Mouse (Mus musculus) forebrain, embryonic 10.5 days (tissue): ENCODE data around the gene Agbl5. TPM values are rescaled to one million over a fixed set of nuclear protein-coding genes. Genes with fewer than 3 reads are reported as not detected.

Source experiments
- DNase-seq: peaks from one replicate; pipeline ENCODE4 v3.0.0-alpha.2; 2017; ENCODE audit warnings: low spot score; ENCODE audit errors: extremely low spot score
- H3K27ac ChIP-seq: fragments of 300-500 bp; sonication (generic); 2 replicates; pipeline ENCODE4 v1.5.1; 2016; ENCODE audit warnings: mild to moderate bottlenecking
- H3K27me3 ChIP-seq: fragments of 300-500 bp; sonication (generic); 2 replicates; pipeline ENCODE4 v1.6.1; 2016; ENCODE audit warnings: mild to moderate bottlenecking; ENCODE audit not compliant: poor library complexity, severe bottlenecking
- H3K36me3 ChIP-seq: fragments of 300-500 bp; sonication (generic); replicated peaks from 2 replicates; pipeline ENCODE4 v1.6.1; 2016; ENCODE audit warnings: mild to moderate bottlenecking, moderate library complexity
- H3K4me1 ChIP-seq: fragments of 300-500 bp; sonication (generic); 2 replicates; pipeline ENCODE4 v1.6.1; 2016
- H3K4me3 ChIP-seq: fragments of 300-500 bp; sonication (generic); 2 replicates; pipeline ENCODE4 v1.5.1; 2016; ENCODE audit warnings: mild to moderate bottlenecking, moderate library complexity
- H3K9me3 ChIP-seq: fragments of 300-500 bp; sonication (generic); 2 replicates; pipeline ENCODE4 v1.6.1; 2016; ENCODE audit warnings: mild to moderate bottlenecking, moderate library complexity
- whole genome bisulfite sequencing: fragments of 180-500 bp; shearing (Covaris S2); methylation state at CpG from one replicate; pipeline ENCODE4 v1.1.7; 2016; 5-methylcytosine and 5-hydroxymethylcytosine counted together
- polyA plus RNA-seq: library from polyadenylated mRNA; unstranded; fragments of >200 nt; fragmentation: Nextera tagmentation; extraction: Ambion mirVana; gene quantifications from 2 replicates; pipeline ENCODE4 v1.2.1, GENCODE M21; 2016

Agbl5 gene
- polyA plus RNA-seq, 1 experiment from 2014 or later, result 19.9 TPM

DNA sequence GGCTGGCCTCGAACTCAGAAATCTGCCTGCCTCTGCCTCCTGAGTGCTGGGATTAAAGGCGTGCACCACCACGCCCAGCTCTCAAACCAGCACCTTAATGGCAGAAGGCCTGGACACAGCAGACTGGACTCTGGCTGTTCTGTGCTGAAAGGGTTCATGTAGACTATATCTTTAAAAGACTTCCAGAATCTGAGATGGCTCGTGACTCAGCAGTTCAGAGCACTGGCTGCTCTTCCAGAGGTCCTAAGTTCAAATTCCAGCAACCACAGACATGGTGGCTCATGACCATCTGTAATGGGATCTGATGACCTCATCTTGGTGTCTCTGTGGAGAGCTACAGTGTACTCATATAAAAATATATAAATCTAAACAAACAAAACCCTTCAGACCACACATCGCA is 13.4 kb downstream of the Agbl5 start:
- no peaks in the 10 kb centered on the region for H3K9me3 ChIP-seq
- H3K4me1 ChIP-seq, result peaks cover 19% of the 10 kb centered on the region
- peaks cover 92% of the 10 kb centered on the region for H3K36me3 ChIP-seq
- 92% methylated on average over 5 of the region's 5 CpGs for WGBS
- no peak for DNase-seq
- H3K27me3 ChIP-seq, result no peaks in the 10 kb centered on the region
- no peak overlapping the region for H3K4me3 ChIP-seq
- no peak overlapping the region for H3K27ac ChIP-seq

DNA sequence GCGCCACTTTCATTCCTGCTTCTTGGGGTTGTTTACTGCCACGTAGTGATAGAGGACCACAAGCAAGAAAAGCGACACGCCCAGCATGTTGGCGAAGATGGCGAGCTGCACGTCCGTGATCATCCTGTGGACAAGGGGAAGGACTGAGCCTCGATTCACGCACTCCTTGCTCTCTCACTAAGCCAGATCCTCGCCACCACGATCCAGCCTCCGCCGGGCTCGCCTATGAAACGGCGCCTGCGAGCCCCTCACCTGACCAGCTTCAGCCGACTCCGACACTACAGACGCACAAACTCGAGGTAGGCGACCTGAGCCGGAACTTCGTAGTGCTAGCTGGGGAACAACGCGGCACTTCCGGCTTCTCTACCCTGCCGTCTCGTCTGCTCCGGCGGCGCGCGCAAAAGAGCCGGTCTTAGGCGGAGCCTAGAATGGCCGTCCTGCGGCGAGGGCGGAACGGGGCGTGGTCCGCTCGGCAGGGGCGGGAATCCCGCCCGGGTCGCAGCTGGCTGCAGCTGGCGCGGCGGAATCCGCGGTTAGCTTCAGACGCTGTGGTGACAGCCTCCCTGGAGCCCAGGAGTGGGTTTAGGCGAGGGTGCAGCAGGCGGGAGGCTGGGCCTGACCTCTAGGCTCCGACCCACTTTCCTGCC is 19.0 kb downstream of the Agbl5 start, which contains the start of gene Ost4:
TSS of gene Ost4 (minus strand) at position 376 of the 647 bp plus-strand sequence.
- peaks cover 16% of the 10 kb centered on the region for H3K27me3 ChIP-seq
- H3K27ac ChIP-seq, result peak within 1 kb of the TSS; percentile 91
- H3K4me1 ChIP-seq, result peaks cover 51% of the 10 kb centered on the region
- peak; percentile 96 for DNase-seq
- H3K9me3 ChIP-seq, result no peaks in the 10 kb centered on the region
- under 1% methylated on average over 58 of the region's 58 CpGs for WGBS
- peak within 1 kb of the TSS; percentile 84 for H3K4me3 ChIP-seq
- peaks cover 37% of the 10 kb centered on the region for H3K36me3 ChIP-seq

DNA sequence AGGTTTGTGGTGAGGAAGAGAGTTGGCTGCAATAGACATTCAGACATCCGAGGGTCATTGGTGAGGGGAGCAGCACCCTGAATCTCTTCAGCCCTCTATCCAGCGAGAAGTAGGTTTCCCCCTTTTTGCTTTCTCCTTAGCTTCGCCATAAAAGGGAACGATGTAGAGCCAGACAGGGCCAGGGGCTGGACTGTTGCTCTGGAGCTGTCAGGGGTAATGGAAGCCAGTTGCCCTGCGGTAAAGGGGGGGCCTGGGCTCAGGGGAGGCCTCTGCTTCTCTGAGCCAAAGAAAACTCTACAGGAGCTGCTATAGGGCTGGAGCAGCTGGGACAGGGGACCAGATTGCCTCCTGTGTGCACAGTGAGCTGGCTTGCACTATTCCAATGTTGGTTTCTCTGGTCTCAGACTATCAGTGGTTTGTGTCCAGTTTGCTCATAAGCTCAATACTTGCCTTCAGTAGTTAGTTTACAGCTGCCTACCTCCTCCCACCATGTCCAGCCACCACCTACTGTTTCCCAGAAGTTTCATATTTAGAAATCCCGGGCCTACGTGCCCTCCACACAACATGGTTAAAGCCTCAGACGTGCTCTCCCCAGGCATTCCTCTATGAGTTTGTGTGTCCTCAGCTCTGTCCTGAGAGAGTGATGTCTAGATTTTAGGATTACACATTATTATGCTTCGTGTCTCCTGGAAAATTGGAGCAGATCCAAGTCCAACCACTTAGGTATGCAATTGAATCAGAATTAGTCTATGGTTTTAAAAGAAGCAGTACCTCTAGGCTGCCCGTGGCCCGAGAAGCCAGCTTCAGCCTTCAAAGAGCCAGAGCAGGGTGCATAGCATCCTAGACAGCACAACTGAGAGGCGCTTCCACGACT is 20.2 kb downstream of the Agbl5 start:
- Histone ChIP-seq H3K9me3 (no peaks in the 10 kb centered on the region), H3K4me3 (peak overlapping the region; percentile 84), H3K4me1 (peaks cover 62% of the 10 kb centered on the region), H3K27ac (peak overlapping the region; percentile 91), H3K27me3 (peaks cover 16% of the 10 kb centered on the region), H3K36me3 (peaks cover 25% of the 10 kb centered on the region)
- WGBS, result 52% methylated on average over 13 of the region's 13 CpGs
- no peak for DNase-seq

DNA sequence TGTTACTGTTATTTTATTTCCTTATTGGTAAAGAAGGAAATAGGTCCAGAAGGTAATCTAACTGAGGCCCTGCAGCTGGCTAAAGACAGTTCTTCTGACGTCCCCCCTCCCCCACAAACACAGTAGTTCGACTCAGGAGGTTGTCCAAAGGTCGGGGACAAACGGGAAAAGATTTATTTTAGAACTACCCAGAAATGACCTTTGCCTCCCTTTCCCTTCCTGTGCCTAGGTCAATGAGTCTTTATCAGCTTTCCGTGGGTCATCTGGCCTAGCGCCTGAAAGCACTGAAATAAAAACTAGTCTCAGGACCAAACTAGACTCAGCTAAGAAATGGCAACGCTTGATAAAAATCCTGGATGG is 20.8 kb downstream of the Agbl5 start:
- peaks cover 68% of the 10 kb centered on the region for H3K4me1 ChIP-seq

DNA sequence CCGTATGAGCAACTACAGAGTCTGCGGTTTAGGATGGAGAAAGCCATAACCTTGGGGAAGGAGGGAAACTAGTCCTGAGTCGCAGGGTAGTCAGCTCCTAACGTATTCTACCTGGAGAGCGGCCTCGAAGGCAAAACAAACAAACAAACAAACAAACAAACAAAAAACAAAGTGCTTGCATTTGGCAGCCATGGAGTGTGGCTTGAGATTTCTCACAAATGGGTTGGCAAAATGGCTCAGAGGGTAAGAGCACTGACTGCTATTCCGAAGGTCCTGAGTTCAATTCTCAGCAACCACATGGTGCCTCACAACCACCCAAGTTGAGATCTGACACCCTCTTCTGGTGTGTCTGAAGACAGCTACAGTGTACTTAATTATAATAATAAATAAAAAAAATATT is 21.4 kb downstream of the Agbl5 start:
- Histone ChIP-seq H3K4me3 (no peak overlapping the region), H3K36me3 (peaks cover 13% of the 10 kb centered on the region), H3K4me1 (peaks cover 74% of the 10 kb centered on the region), H3K27ac (no peak overlapping the region), H3K9me3 (no peaks in the 10 kb centered on the region), H3K27me3 (peaks cover 16% of the 10 kb centered on the region)
- DNase-seq, result no peak
- WGBS, result 79% methylated on average over 7 of the region's 7 CpGs

More for the DNA sequence above, 20.8 kb downstream of the Agbl5 start:
- DNase-seq, result no peak
- Histone ChIP-seq H3K4me3 (no peak overlapping the region), H3K36me3 (peaks cover 19% of the 10 kb centered on the region), H3K27ac (peak overlapping the region; percentile 91), H3K9me3 (no peaks in the 10 kb centered on the region), H3K27me3 (peaks cover 16% of the 10 kb centered on the region)
- 58% methylated on average over 7 of the region's 7 CpGs for WGBS

DNA sequence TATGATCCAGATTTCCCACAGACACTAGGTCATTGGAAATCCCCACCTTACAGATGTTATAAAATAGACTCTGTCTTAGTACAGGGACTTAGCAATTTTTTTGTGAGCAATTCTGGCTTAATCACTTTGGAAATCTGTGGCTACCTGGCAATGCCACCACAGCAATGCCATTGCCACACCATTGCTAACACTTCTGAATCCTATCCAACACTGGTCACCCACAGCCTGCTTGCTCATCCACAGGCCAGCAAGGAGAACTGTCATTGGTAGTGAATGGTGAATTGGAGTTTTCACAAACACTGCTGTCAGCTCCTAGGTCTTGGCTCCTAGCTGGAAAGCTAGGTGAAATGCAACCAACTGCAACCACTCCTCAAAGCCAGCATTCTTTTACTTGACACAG is 22.0 kb downstream of the Agbl5 start:
- peaks cover 7% of the 10 kb centered on the region for H3K36me3 ChIP-seq
- no peak for DNase-seq
- peaks cover 74% of the 10 kb centered on the region for H3K4me1 ChIP-seq
- no peaks in the 10 kb centered on the region for H3K9me3 ChIP-seq
- 0 out of 2 replicates have a peak overlapping the region, but pooled peaks have one; percentile 37 for H3K27ac ChIP-seq
- H3K27me3 ChIP-seq, result peaks cover 16% of the 10 kb centered on the region
- H3K4me3 ChIP-seq, result no peak overlapping the region

DNA sequence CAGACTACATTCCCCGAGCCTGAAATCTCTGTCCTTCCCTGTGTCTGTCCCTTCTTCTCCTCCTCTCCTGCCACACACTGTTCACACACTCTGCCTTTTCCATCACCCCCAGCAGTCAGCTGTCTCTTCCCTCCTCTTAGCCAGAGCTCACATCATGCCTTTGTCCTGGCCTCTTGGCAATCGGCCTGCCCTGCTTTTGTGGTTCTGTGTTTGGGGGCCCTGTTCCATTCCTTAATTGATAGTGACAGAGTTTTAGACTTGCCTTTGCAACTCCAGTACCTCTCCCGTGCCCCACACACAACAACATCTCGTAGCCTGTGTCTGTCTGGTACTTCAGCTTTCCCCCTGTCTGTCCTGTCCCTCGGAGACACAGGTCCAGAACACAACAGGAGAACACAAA is 23.7 kb downstream of the Agbl5 start:
- WGBS, result 72% methylated on average over 5 of the region's 5 CpGs
- Histone ChIP-seq H3K27ac (peak overlapping the region; percentile 87), H3K9me3 (no peaks in the 10 kb centered on the region), H3K4me3 (no peak overlapping the region), H3K4me1 (peaks cover 76% of the 10 kb centered on the region), H3K36me3 (peaks cover 4% of the 10 kb centered on the region), H3K27me3 (peaks cover 16% of the 10 kb centered on the region)
- DNase-seq, result no peak

DNA sequence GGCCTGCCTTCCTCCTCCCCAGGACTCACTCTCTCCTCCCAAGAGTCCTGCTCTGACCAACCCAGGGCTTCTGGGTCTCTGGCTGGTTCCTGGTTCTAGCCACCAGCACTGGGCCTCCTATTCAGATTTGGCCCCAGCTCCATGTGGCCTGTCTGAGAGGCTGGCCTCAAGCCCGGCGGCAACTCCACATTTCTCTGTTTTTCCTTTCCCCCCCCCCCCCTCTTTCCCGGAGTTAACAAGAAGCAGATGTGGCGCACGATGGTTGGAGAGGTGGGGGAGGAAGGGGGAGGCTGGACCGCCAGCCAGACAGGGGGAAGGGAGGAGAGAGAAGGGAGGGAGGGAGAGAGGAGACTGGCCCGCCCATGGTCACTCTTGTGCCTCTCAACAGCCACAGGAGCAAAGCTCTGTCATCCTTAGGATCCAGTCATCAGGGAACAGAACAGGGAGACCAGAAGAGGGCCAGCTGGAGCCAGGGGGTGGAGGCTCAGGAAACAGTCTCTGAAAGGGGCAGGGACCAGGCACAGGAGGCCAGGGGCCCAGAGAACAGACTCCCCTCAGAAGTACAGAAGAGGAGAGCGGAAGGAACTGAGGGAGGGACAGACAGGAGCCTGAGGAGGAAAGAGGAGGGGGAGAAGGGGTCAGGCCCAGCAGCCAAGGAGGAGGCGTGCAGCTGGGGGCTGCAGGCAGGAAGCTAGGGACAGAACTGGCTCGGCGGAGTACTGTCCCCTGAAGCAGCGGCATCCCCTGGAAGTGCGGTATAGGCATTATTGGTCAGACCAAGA is 24.8 kb downstream of the Agbl5 start, which contains the start of gene Emilin1:
TSS of gene Emilin1 (plus strand) at position 343 of the 782 bp plus-strand sequence.
- Histone ChIP-seq H3K4me1 (peaks cover 80% of the 10 kb centered on the region), H3K36me3 (peaks cover 15% of the 10 kb centered on the region), H3K27me3 (peaks cover 15% of the 10 kb centered on the region), H3K27ac (peak within 1 kb of the TSS; percentile 87), H3K4me3 (peak within 1 kb of the TSS; percentile 44), H3K9me3 (no peaks in the 10 kb centered on the region)
- WGBS, result 31% methylated on average over 13 of the region's 13 CpGs
- peak; percentile 57 for DNase-seq

DNA sequence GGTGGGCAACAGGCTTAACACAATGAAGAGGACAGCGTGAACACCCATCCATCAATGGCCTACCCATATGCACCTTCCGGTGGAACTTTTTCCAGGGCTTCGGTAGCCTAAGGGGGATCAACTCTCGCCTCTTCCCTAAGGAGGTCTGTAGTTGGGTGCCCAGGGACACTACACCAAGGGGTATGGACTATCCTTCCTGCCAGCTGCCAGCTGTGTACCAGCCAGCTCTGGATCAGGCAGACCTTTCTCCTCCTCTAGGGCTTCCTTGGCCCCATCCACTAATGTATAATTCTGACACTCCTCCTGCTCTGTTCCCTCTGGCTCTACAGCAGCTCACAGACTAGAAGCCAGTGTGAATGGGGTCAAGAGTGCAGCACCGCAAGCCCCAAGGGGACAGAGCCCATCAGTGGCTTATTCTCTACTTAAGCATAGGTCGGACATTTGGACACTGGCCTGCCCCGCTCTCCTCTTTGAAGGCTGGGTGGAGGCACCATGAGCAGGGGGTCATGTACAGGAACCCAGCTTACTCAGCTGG is 25.7 kb downstream of the Agbl5 start:
- Histone ChIP-seq H3K4me1 (peaks cover 77% of the 10 kb centered on the region), H3K4me3 (peak overlapping the region; percentile 44), H3K27me3 (peaks cover 6% of the 10 kb centered on the region), H3K36me3 (peaks cover 24% of the 10 kb centered on the region), H3K27ac (peak overlapping the region; percentile 87), H3K9me3 (no peaks in the 10 kb centered on the region)
- WGBS, result 68% methylated on average over 7 of the region's 7 CpGs
- DNase-seq, result no peak

DNA sequence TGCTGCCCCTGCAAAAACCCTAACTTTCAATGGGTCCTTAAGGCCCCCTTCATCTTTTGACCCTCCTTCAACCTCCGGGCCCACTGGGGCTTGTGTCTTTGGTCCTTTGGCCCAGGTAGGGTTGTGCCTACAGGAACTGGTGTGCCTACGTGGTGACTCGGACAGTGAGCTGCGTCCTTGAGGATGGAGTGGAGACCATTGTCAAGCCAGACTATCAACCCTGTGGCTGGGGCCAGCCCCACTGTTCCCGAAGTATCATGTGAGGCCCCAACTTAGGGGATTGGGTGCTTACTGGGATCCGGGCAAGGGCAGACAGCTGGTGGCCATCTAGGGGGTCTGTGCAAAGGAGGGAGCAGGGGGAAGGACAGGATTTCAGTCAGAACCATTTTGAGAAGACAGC is 26.4 kb downstream of the Agbl5 start:
- Histone ChIP-seq H3K4me3 (peak overlapping the region; percentile 44), H3K9me3 (no peaks in the 10 kb centered on the region), H3K27me3 (no peaks in the 10 kb centered on the region; the same call in 1 of the 2 replicates), H3K36me3 (peaks cover 31% of the 10 kb centered on the region), H3K27ac (peak overlapping the region; percentile 87), H3K4me1 (peaks cover 78% of the 10 kb centered on the region)
- no peak for DNase-seq
- WGBS, result 76% methylated on average over 6 of the region's 6 CpGs

DNA sequence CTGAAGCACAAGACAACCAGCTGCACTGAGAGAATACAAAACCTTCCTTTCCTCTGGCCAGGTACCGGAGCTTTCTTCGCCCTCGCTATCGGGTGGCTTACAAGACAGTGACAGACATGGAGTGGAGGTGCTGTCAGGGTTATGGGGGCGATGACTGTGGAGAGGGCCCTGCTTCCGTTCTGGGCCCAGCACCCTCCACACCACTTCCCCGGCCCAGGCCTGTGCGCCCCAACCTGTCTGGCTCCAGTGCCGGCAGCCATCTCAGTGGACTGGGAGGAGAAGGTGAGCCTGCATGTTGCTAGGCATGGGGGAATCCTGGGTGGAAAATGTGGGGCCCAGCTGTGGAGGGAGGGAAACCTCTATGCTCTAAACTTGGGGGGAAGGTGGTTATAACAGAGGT is 27.0 kb downstream of the Agbl5 start:
- H3K4me3 ChIP-seq, result peak overlapping the region; percentile 44
- H3K9me3 ChIP-seq, result no peaks in the 10 kb centered on the region
- no peaks in the 10 kb centered on the region; the same call in 1 of the 2 replicates for H3K27me3 ChIP-seq
- 66% methylated on average over 9 of the region's 9 CpGs for WGBS
- no peak for DNase-seq
- peaks cover 37% of the 10 kb centered on the region for H3K36me3 ChIP-seq
- peak overlapping the region; percentile 87 for H3K27ac ChIP-seq
- peaks cover 84% of the 10 kb centered on the region for H3K4me1 ChIP-seq

DNA sequence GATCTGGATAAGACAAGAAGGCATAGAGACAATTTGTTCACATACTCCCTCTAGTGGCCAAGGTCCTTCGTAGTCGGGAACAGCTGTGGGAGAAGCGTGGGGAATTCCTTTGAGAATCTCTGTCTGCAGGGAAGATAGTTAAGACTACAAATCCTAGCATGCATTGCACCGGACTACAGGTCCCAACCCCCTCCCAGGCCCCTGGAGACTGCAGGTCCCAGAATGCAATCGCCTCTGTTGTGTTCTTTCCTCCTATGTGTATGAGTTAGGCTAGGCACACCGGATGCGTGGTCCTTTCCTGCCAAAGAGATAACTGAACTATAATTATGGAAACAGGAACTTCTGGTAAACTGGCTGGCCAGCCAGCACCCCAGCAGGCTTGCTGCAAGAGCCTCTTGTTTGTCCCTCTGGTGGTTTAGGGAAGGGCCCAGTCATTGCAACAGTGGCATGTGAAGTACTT is 27.5 kb downstream of the Agbl5 start:
- peak; percentile 84 for DNase-seq
- H3K4me3 ChIP-seq, result peak overlapping the region; percentile 44
- H3K27me3 ChIP-seq, result no peaks in the 10 kb centered on the region; the same call in 1 of the 2 replicates
- 6% methylated on average over 7 of the region's 7 CpGs for WGBS
- H3K4me1 ChIP-seq, result peaks cover 87% of the 10 kb centered on the region
- peaks cover 38% of the 10 kb centered on the region for H3K36me3 ChIP-seq
- H3K9me3 ChIP-seq, result no peaks in the 10 kb centered on the region
- peak overlapping the region; percentile 87 for H3K27ac ChIP-seq
